Mouse (Mus musculus) olfactory bulb, adult 2 months (tissue): Measurements from ENCODE around the gene Arhgap44.

Experiments used
- CTCF ChIP-seq: fragments of 200-500 bp; IDR thresholded peaks from 2 replicates; pipeline ENCODE4 v1.5.1; 2012; ENCODE audit warnings: low read depth, mild to moderate bottlenecking, low read length, moderate library complexity; ENCODE audit not compliant: insufficient read depth
- POLR2A ChIP-seq: fragments of 200-500 bp; IDR thresholded peaks from 2 replicates; pipeline ENCODE4 v1.6.1; 2012; ENCODE audit warnings: mild to moderate bottlenecking, low read depth, low read length, moderate library complexity; ENCODE audit not compliant: insufficient read depth

DNA sequence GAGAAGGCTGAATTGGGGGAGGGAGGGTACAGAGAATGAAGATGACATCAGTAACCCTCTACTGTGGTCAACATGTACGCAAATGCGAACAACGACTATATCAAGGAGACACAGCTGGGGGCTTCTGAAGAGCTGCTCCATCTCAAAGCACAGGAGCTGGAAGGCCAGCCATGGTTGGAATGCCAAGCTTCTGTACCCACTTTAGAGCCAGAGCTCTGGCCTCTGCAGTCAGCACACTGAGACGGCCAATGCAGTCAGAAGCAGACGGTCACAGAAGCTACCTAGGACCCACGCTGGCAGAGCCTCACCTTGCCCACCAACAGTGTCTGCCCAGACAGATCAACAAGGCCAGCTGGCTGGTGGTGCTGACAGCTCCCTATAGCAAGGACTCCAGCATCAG is 73.5 kb downstream of the Arhgap44 start:
- TF ChIP-seq POLR2A (no peak), CTCF (no peak)
